Mouse (Mus musculus) CH12.LX (cell line): ENCODE measurements around the gene Lysmd1. TPM values are rescaled to one million over a fixed set of nuclear protein-coding genes. Genes with fewer than 3 reads are reported as not detected.

Experiments
- DNase-seq: peaks from one replicate; pipeline ENCODE4 v3.0.0-alpha.2; 2013; ENCODE audit errors: extremely low read depth
- H3K27ac ChIP-seq: 2 replicates; pipeline ENCODE4 v1.5.1; 2012; ENCODE audit warnings: low read depth, mild to moderate bottlenecking, control low read depth, moderate library complexity; ENCODE audit not compliant: insufficient read depth
- H3K27me3 ChIP-seq: replicated peaks from 2 replicates; pipeline ENCODE3; 2012; ENCODE audit warnings: inconsistent platforms
- H3K36me3 ChIP-seq, 2 experiments: replicated peaks in 1 of 2; 2 replicates each; pipeline versions ENCODE3 to v1.6.1; 2012; ENCODE audit warnings: inconsistent platforms in 1 of 2, low read length in 1 of 2, mild to moderate bottlenecking in 1 of 2, mixed read lengths in 1 of 2, moderate library complexity in 1 of 2; ENCODE audit not compliant: control insufficient read depth in 1 of 2, insufficient read depth in 1 of 2
- H3K4me1 ChIP-seq, 2 experiments: 2 replicates each; pipeline ENCODE4 v1.6.1; 2012; ENCODE audit warnings: inconsistent platforms in 1 of 2, moderate library complexity in 1 of 2; ENCODE audit not compliant: insufficient read depth in 2 of 2, control insufficient read depth in 1 of 2
- H3K4me2 ChIP-seq: 2 replicates; pipeline ENCODE4 v1.6.1; 2012; ENCODE audit warnings: low read depth, mild to moderate bottlenecking, control low read depth; ENCODE audit not compliant: poor library complexity, insufficient read depth, severe bottlenecking
- H3K4me3 ChIP-seq, 3 experiments: fragments of 150-350 bp in 1 of 3; sonication (generic) in 1 of 3; replicated peaks in 1 of 3; 2 replicates each; pipeline versions ENCODE3 to v1.5.1; 2011 to 2012; ENCODE audit warnings: low read depth in 2 of 3, low read length in 2 of 3, mild to moderate bottlenecking in 2 of 3, moderate library complexity in 2 of 3, control low read depth in 1 of 3, improper control_type of control experiment in 1 of 3, inconsistent platforms in 1 of 3, mixed read lengths in 1 of 3; ENCODE audit not compliant: poor library complexity in 1 of 3
- H3K79me2 ChIP-seq: replicated peaks from 2 replicates; pipeline ENCODE4 v1.6.1; 2012; ENCODE audit warnings: mild to moderate bottlenecking, moderate library complexity; ENCODE audit not compliant: control insufficient read depth, poor library complexity, insufficient read depth, severe bottlenecking; ENCODE audit errors: extremely low read depth
- H3K9ac ChIP-seq: 2 replicates; pipeline ENCODE4 v1.6.1; 2012; ENCODE audit warnings: low read depth, mild to moderate bottlenecking, control low read depth, moderate library complexity; ENCODE audit not compliant: insufficient read depth
- H3K9me3 ChIP-seq: replicated peaks from 2 replicates; pipeline ENCODE3; 2012; ENCODE audit warnings: low read length, inconsistent platforms, mixed read lengths
- CHD2 ChIP-seq: IDR thresholded peaks from 2 replicates; pipeline ENCODE4 v1.6.1; 2011; ENCODE audit warnings: low read length, improper control_type of control experiment
- CTCF ChIP-seq, 2 experiments: IDR thresholded peaks in 1 of 2; conservative IDR thresholded peaks in 1 of 2; 2 replicates each; pipeline ENCODE4 v1.5.1; 2011 to 2012; ENCODE audit warnings: low read depth in 2 of 2, low read length in 2 of 2, improper control_type of control experiment in 1 of 2, inconsistent platforms in 1 of 2, mild to moderate bottlenecking in 1 of 2, moderate library complexity in 1 of 2
- ELF1 ChIP-seq: IDR thresholded peaks from 2 replicates; pipeline ENCODE4 v1.6.1; 2014; ENCODE audit warnings: low read depth, mild to moderate bottlenecking, inconsistent platforms, low read length, improper control_type of control experiment
- JUND ChIP-seq: conservative IDR thresholded peaks from 2 replicates; pipeline ENCODE4 v1.6.1; 2011; ENCODE audit warnings: low read depth, low read length, improper control_type of control experiment
- MAFK ChIP-seq: IDR thresholded peaks from 2 replicates; pipeline ENCODE4 v1.6.1; 2011; ENCODE audit warnings: low read length, improper control_type of control experiment; ENCODE audit not compliant: insufficient replicate concordance
- MYC ChIP-seq: IDR thresholded peaks from 2 replicates; pipeline ENCODE4 v1.6.1; 2011; ENCODE audit warnings: low read depth, mild to moderate bottlenecking, improper control_type of control experiment, low read length
- NRF1 ChIP-seq: IDR thresholded peaks from 2 replicates; pipeline ENCODE4 v1.6.1; 2014; ENCODE audit warnings: low read depth, mild to moderate bottlenecking, inconsistent platforms, low read length, improper control_type of control experiment, moderate library complexity
- PAX5 ChIP-seq: IDR thresholded peaks from 2 replicates; pipeline ENCODE4 v1.6.1; 2012; ENCODE audit warnings: low read length, inconsistent platforms, mixed read lengths
- RAD21 ChIP-seq: IDR thresholded peaks from 2 replicates; pipeline ENCODE4 v1.6.1; 2011; ENCODE audit warnings: low read depth, mild to moderate bottlenecking, low read length, improper control_type of control experiment, moderate library complexity
- RCOR1 ChIP-seq: conservative IDR thresholded peaks from 2 replicates; pipeline ENCODE4 v1.6.1; 2012; ENCODE audit warnings: low read depth, mild to moderate bottlenecking, inconsistent platforms, low read length, improper control_type of control experiment
- SIN3A ChIP-seq: IDR thresholded peaks from 2 replicates; pipeline ENCODE4 v1.6.1; 2012; ENCODE audit warnings: low read length, improper control_type of control experiment, inconsistent platforms
- SMC3 ChIP-seq: IDR thresholded peaks from 2 replicates; pipeline ENCODE4 v1.6.1; 2011; ENCODE audit warnings: low read depth, low read length, improper control_type of control experiment
- TBP ChIP-seq: conservative IDR thresholded peaks from 2 replicates; pipeline ENCODE4 v1.6.1; 2011; ENCODE audit warnings: low read depth, low read length, improper control_type of control experiment
- UBTF ChIP-seq: IDR thresholded peaks from 2 replicates; pipeline ENCODE4 v1.6.1; 2012; ENCODE audit warnings: low read depth, mild to moderate bottlenecking, inconsistent platforms, low read length, improper control_type of control experiment, moderate library complexity
- ZMIZ1 ChIP-seq: IDR thresholded peaks from 2 replicates; pipeline ENCODE4 v1.6.1; 2012; ENCODE audit warnings: low read depth, mild to moderate bottlenecking, inconsistent platforms, low read length, improper control_type of control experiment
- dilution Hi-C: fragments of 300-500 bp; cut with MboI; formaldehyde crosslinking; loops from 2 replicates; pipeline ENCODE4 v1.14.3; 2020; ENCODE audit warnings: low sequenced_read_pairs; ENCODE audit not compliant: extremely low pct_unique_long_range_greater_than_20kb, extremely low pct_ligation_motif_present
- in situ Hi-C: fragments of 300-500 bp; cut with MboI; formaldehyde crosslinking; loops from 3 replicates; pipeline ENCODE4 v1.14.3; 2019; ENCODE audit warnings: low sequenced_read_pairs, low pct_ligation_motif_present, low pct_unique_long_range_greater_than_20kb, mixed read lengths
- polyA plus RNA-seq: library from polyadenylated mRNA; unstranded; fragments of >175 nt; gene quantifications from 2 replicates; pipeline ENCODE4 v1.2.1, GENCODE M21; 2012; ENCODE audit warnings: low read depth; ENCODE audit not compliant: insufficient read length
- total RNA-seq, 2 experiments: library from RNA; depleted of rRNA; stranded (reverse); fragments of 300-350 nt in 1 of 2; fragments of >200 nt in 1 of 2; gene quantifications; 2 replicates each; pipeline ENCODE4 v1.2.3; 2012 to 2014

Gene Lysmd1
- total and polyA plus RNA-seq, 3 experiments, result 8.1 to 13.6 (median 11.6) TPM

- no peak for DNase-seq
- Histone ChIP-seq H3K4me3 (no peak within 1 kb of the TSS), H3K4me2 (no peak within 1 kb of the TSS), H3K36me3 (peaks cover 41 to 76% of the 10 kb centered on the region in 2 experiments), H3K4me1 (no peaks in the 10 kb centered on the region), H3K9ac (no peak within 1 kb of the TSS), H3K27me3 (no peaks in the 10 kb centered on the region), H3K79me2 (no peaks in the 10 kb centered on the region), H3K9me3 (no peaks in the 10 kb centered on the region), H3K27ac (no peak within 1 kb of the TSS)
- dilution Hi-C loops, result no loop called here
- TF ChIP-seq ELF1, result no peak
- TF ChIP-seq CTCF (conservative IDR thresholded peaks at IDR 0.05 in 1 of 2, IDR thresholded peaks at IDR 0.05 in 1 of 2; ENCODE audit: low read depth in 2 of 2, low read length in 2 of 2), result peak; percentile 59 to 62
- TF ChIP-seq RAD21, result peak; percentile 9
- in situ Hi-C loops, result no loop called here
These were observed 9.6 kb upstream of the Lysmd1 start, which contains the start of gene Tmod4 for GRCm38 (mm10) chr3:95124246-95124645. Tmod4 (plus strand) TSS chr3:95124476.

GRCm38 (mm10) chr3:95124972-95125371, 8.9 kb upstream of the Lysmd1 start:
- in situ Hi-C loops (no loop called here), dilution Hi-C loops (no loop called here)
- H3K36me3 ChIP-seq, result peaks cover 38 to 76% of the 10 kb centered on the region in 2 experiments
- H3K9me3 ChIP-seq, result no peaks in the 10 kb centered on the region
- no peaks in the 10 kb centered on the region for H3K4me1 ChIP-seq
- H3K27ac ChIP-seq, result no peak overlapping the region
- H3K79me2 ChIP-seq, result no peaks in the 10 kb centered on the region
- no peak overlapping the region for H3K4me2 ChIP-seq
- no peak for DNase-seq
- H3K9ac ChIP-seq, result no peak overlapping the region
- TF ChIP-seq ELF1, result no peak
- TF ChIP-seq RCOR1, result no peak
- TF ChIP-seq MYC, result no peak
- TF ChIP-seq ZMIZ1, result no peak
- TF ChIP-seq SIN3A, result no peak
- TF ChIP-seq CHD2, result no peak
- no peak for TF ChIP-seq TBP
- TF ChIP-seq NRF1, result no peak
- TF ChIP-seq UBTF, result no peak
- no peak for TF ChIP-seq SMC3
- no peak overlapping the region for H3K4me3 ChIP-seq
- no peaks in the 10 kb centered on the region for H3K27me3 ChIP-seq

GRCm38 (mm10) chr3:95129226-95129651, 4.6 kb upstream of the Lysmd1 start:
- no peaks in the 10 kb centered on the region for H3K27me3 ChIP-seq
- H3K9ac ChIP-seq, result no peak overlapping the region
- DNase-seq, result no peak
- H3K9me3 ChIP-seq, result peaks cover 3% of the 10 kb centered on the region
- H3K4me2 ChIP-seq, result no peak overlapping the region
- no peaks in the 10 kb centered on the region for H3K79me2 ChIP-seq
- H3K36me3 ChIP-seq, result peaks cover 21 to 66% of the 10 kb centered on the region in 2 experiments
- peaks cover 4 to 6% of the 10 kb centered on the region in 2 experiments; a peak in 2 of 4 replicates for H3K4me1 ChIP-seq
- TF ChIP-seq ELF1 (no peak), MAFK (no peak), PAX5 (no peak), JUND (no peak), RAD21 (no peak)
- no peak overlapping the region for H3K4me3 ChIP-seq
- dilution Hi-C loops (no loop called here), in situ Hi-C loops (no loop called here)
- no peak overlapping the region for H3K27ac ChIP-seq
